Mouse (Mus musculus) brown adipose tissue, adult 24 weeks (tissue): ENCODE results near the gene Vmn2r30. TPM values are rescaled to one million over a fixed set of nuclear protein-coding genes. Genes with fewer than 3 reads are reported as not detected.
"Not testable (repeated sequence)": the region's sequence is repeated elsewhere in the genome, so short reads cannot be mapped to it uniquely, and the experiment has no call there.

Experiments
- H3K27ac ChIP-seq: fragments of 200-500 bp; replicated peaks from 2 replicates; pipeline ENCODE4 v1.5.1; 2012; ENCODE audit warnings: low read depth, mild to moderate bottlenecking, low read length
- H3K4me1 ChIP-seq: fragments of 200-500 bp; 2 replicates; pipeline ENCODE4 v1.6.1; 2012; ENCODE audit warnings: low read length, mixed read lengths; ENCODE audit not compliant: control insufficient read depth, insufficient read depth, insufficient read length
- H3K4me3 ChIP-seq: fragments of 200-500 bp; 2 replicates; pipeline ENCODE4 v1.5.1; 2012; ENCODE audit warnings: low read depth, mild to moderate bottlenecking, low read length, moderate library complexity; ENCODE audit not compliant: insufficient read depth
- polyA plus RNA-seq: library from polyadenylated mRNA; stranded (reverse); fragments of >200 nt; gene quantifications from 2 replicates; pipeline ENCODE4 v1.2.4, GENCODE M21; 2012; ENCODE audit not compliant: missing spikeins, insufficient read depth, insufficient read length

Vmn2r30 gene
- polyA plus RNA-seq: not detected in 2 replicates

DNA sequence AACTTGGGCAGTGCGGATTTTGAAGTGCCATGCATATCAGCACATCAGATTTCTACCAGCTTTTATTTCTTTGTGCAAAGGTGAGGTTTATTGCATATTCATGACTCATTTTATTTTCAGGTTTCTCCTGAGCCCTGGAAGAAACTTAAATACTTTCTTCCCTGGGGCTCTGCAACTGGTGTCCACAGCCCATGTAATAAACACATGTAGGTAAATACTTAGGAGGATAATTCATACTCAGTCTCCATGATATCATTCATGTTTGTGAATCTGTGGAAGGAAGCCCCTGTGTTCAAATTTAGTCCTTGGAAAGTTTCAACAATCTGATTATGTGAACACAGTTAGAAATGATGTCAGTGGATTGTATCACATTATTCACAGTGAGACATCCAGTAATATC, at the start of gene Vmn2r30:
Gene Vmn2r30, minus strand, starts transcription at position 101 of the 400 bp plus-strand sequence.
- not testable (repeated sequence) for H3K4me1 ChIP-seq, H3K4me3 ChIP-seq, H3K27ac ChIP-seq

DNA sequence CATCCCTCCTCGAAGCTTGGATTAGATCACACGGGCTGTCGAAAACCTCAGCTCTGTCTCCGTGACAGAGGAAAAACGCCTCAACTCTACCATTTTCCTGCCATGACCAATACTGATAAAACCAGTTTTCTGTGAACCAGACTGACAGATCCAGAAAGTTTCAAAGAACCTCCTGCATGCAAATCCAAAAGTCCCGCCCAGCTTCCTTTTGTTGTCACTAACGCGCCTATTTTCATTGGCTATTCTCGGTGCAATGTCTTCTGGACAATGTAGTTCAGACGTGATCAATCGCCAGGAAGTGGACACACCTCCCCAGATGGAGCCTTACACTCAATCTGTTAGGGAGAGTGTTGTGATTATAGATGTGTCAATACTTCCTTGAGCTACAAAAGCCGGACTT, 37.0 kb upstream of the Vmn2r30 start, which contains the start of gene Gm45783:
Gene Gm45783, minus strand, starts transcription at position 143 of the 400 bp plus-strand sequence.
- H3K4me1 ChIP-seq, H3K4me3 ChIP-seq, H3K27ac ChIP-seq: not testable (repeated sequence)

DNA sequence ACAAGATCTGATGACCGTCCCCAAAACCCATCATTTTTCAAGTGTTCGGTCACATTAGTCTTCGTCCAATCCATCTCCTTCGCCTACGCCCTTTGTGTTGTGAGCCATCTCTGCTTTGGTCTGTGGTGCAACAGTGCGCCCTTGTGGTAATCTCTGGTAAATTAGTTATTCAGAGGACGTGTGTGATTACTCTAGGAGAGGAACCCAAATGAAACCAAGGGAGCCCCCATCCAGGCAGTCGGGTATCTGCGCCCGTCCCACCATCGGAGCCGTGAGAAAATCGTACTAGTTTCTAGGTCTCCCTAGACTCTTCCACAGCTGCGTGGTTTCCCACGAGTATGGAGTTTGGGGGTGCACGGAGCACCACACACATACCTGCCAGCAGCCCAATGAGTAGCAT, 41.8 kb downstream of the Vmn2r30 start:
- Histone ChIP-seq H3K4me3 (no peak overlapping the region), H3K4me1 (peaks cover 2% of the 10 kb centered on the region; the same call in 1 of the 2 replicates), H3K27ac (no peak overlapping the region)

DNA sequence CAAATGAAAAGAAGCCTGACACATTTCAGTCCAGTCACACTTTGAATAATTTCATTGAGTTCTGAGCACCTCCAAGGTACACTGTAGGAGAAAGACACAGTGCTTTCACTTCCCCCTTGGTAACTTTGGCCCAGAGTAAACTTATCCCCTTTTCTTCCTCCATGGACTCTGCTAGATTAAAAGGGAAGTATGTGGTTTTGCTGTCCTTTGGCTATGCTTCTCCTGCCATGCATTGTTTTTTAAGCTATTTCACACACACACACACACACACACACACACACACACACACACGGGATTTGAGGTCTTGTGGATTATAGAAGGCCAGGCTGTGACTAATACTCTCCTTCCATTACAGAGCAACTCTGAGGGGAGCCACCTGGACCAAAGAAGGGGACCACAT, 56.0 kb downstream of the Vmn2r30 start:
- no peak overlapping the region for H3K27ac ChIP-seq
- no peaks in the 10 kb centered on the region for H3K4me1 ChIP-seq
- no peak overlapping the region for H3K4me3 ChIP-seq

DNA sequence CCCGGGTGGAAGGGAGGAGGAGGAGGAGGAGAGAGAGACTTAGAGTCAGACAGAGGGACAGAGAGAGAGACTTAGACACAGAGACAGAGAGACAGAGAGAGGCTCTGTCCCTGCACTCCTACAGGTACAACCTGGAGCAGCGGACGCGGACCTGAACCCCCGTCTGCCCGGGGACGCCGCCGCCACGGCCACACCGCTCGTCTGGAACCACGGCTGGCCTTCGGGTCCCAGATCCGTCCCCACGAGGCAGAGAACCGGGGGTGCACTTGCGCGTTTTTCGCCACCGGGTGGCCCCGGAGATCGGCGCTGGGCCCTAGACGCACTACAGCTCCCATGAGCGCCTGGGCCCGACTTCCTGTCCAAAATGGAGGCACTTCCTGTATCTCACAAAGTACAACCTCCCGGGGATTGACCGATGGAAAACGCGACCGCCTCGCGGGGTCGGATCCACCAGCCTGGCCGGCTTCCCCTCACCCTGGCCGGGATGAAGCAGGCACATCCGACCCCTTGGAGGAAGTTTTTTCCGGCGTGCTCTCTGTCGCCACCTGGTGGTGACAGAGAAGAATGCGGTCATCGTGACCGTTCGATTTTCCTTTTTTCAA, 59.3 kb downstream of the Vmn2r30 start, which contains the start of gene Gm45844:
Gene Gm45844, minus strand, starts transcription at position 324 of the 602 bp plus-strand sequence.
- not testable (repeated sequence) for H3K4me1 ChIP-seq
- Histone ChIP-seq H3K27ac (peak within 1 kb of the TSS; percentile 32; the same call in 1 of the 2 replicates), H3K4me3 (peak within 1 kb of the TSS; percentile 79)

DNA sequence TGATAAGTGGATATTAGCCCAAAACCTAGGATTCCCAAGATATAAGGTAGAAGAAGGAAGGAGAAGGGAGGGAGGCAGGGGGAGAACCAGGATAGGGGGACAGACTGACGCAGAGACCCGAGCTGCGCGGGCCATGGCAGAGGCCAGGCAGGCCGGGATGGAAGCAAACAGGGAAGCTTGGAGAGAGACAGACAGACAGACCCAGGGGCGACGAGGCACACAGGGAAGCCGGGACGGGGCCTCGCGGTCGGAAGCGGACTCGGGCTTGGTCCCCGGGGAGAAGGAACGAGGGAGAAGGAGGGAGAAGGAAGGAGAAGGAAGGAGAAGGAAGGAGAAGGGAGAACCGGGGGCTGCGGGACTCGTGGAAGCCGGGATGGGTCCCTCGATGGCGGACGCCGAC, 59.9 kb downstream of the Vmn2r30 start:
- H3K4me1 ChIP-seq: not testable (repeated sequence)
- peak overlapping the region; percentile 32; the same call in 1 of the 2 replicates for H3K27ac ChIP-seq

More for the DNA sequence above, 59.9 kb downstream of the Vmn2r30 start:
- H3K4me3 ChIP-seq: peak overlapping the region; percentile 79

Other genes with a start within 250 kb of the Vmn2r30 start
- 3.6 and 4.9 TPM in 2 replicates for gene Zfp954, start 216.1 kb downstream of the Vmn2r30 start, polyA plus RNA-seq
- gene Zfp773, start 200.9 kb downstream of the Vmn2r30 start, polyA plus RNA-seq: 0.63 TPM in 1 of 2 replicates, not detected in the other
- gene Zfp418, start 166.3 kb downstream of the Vmn2r30 start, polyA plus RNA-seq: 1.4 and 1.5 TPM in 2 replicates
- gene Zfp772, start 127.6 kb downstream of the Vmn2r30 start, polyA plus RNA-seq: 1.9 and 3.6 TPM in 2 replicates
- gene Vmn2r29, start 90.3 kb downstream of the Vmn2r30 start, polyA plus RNA-seq: not detected in 2 replicates
- gene Gm45844, start 59.3 kb downstream of the Vmn2r30 start, polyA plus RNA-seq: 3.1 and 8.5 TPM in 2 replicates
- 21.9 and 27.7 TPM in 2 replicates for gene Clcn4, start 36.8 kb downstream of the Vmn2r30 start, polyA plus RNA-seq
- not detected in 2 replicates for gene Gm45783, start 37.0 kb upstream of the Vmn2r30 start, polyA plus RNA-seq
- not detected in 2 replicates for gene Vmn2r31, start 62.1 kb upstream of the Vmn2r30 start, polyA plus RNA-seq
- not detected in 2 replicates for gene Vmn2r32, start 142.4 kb upstream of the Vmn2r30 start, polyA plus RNA-seq
- not detected in 2 replicates for gene Vmn2r33, start 229.2 kb upstream of the Vmn2r30 start, polyA plus RNA-seq